Mouse (Mus musculus) hindbrain, embryonic 11.5 days (tissue): Measurements from ENCODE around the gene Mdfic. TPM values are rescaled to one million over a fixed set of nuclear protein-coding genes. Genes with fewer than 3 reads are reported as not detected.
"Not testable (repeated sequence)": the region's sequence is repeated elsewhere in the genome, so short reads cannot be mapped to it uniquely, and the experiment has no call there.

Experiments used
- ATAC-seq: fragments of 200-750 bp; cut with Nextera tagmentation; 2 replicates; pipeline ENCODE4 v1.8.0; 2017; ENCODE audit warnings: mild to moderate bottlenecking, moderate TSS enrichment, moderate library complexity; ENCODE audit not compliant: low FRiP score
- DNase-seq: peaks from one replicate; pipeline ENCODE4 v3.0.0-alpha.2; 2015; ENCODE audit warnings: low spot score
- H3K27ac ChIP-seq: fragments of 300-500 bp; sonication (generic); 2 replicates; pipeline ENCODE4 v1.5.1; 2014; ENCODE audit warnings: mild to moderate bottlenecking, low read depth, low read length
- H3K27me3 ChIP-seq: fragments of 300-500 bp; sonication (generic); 2 replicates; pipeline ENCODE4 v1.6.1; 2014; ENCODE audit warnings: mild to moderate bottlenecking, low read length, moderate library complexity, mixed read lengths; ENCODE audit not compliant: control insufficient read depth, insufficient read depth
- H3K36me3 ChIP-seq: fragments of 300-500 bp; sonication (generic); 2 replicates; pipeline ENCODE4 v1.6.1; 2014; ENCODE audit warnings: mild to moderate bottlenecking, low read length, moderate library complexity, mixed read lengths; ENCODE audit not compliant: control insufficient read depth, insufficient read depth
- H3K4me1 ChIP-seq: fragments of 300-500 bp; sonication (generic); replicated peaks from 2 replicates; pipeline ENCODE4 v1.6.1; 2014; ENCODE audit warnings: low read length, mixed read lengths; ENCODE audit not compliant: control insufficient read depth, insufficient read depth
- H3K4me2 ChIP-seq: fragments of 300-500 bp; sonication (generic); replicated peaks from 2 replicates; pipeline ENCODE4 v1.6.1; 2014; ENCODE audit warnings: mild to moderate bottlenecking, low read depth, low read length
- H3K4me3 ChIP-seq: fragments of 300-500 bp; sonication (generic); 2 replicates; pipeline ENCODE4 v1.5.1; 2014; ENCODE audit warnings: low read depth, low read length
- H3K9ac ChIP-seq: fragments of 300-500 bp; sonication (generic); 2 replicates; pipeline ENCODE4 v1.6.1; 2014; ENCODE audit warnings: low read depth, low read length
- H3K9me3 ChIP-seq: fragments of 300-500 bp; sonication (generic); 2 replicates; pipeline ENCODE4 v1.6.1; 2016; ENCODE audit warnings: low read length; ENCODE audit not compliant: control insufficient read depth
- WGBS: fragments of 180-500 bp; shearing (Covaris S2); extraction: QIAGEN DNeasy Blood & Tissue Kit; methylation state at CpG from one replicate; pipeline ENCODE4 v1.1.7; 2014; 5-methylcytosine and 5-hydroxymethylcytosine counted together
- polyA plus RNA-seq: library from polyadenylated mRNA; unstranded; fragments of >200 nt; fragmentation: Nextera tagmentation; extraction: Ambion mirVana; gene quantifications from 2 replicates; pipeline ENCODE4 v1.2.1, GENCODE M21; 2014

The Mdfic gene
- 4.8 and 5.4 TPM in 2 replicates for polyA plus RNA-seq

- H3K9ac ChIP-seq: peak within 1 kb of the TSS; percentile 55
- no peaks in the 10 kb centered on the region for H3K9me3 ChIP-seq
- ATAC-seq: peak; percentile 48
- H3K27me3 ChIP-seq: no peaks in the 10 kb centered on the region
- WGBS: under 1% methylated on average over 16 of the region's 16 CpGs
- no peaks in the 10 kb centered on the region for H3K4me1 ChIP-seq
- H3K27ac ChIP-seq: no peak within 1 kb of the TSS
- DNase-seq: no peak
- peak within 1 kb of the TSS; percentile 85 for H3K4me2 ChIP-seq
- no peaks in the 10 kb centered on the region for H3K36me3 ChIP-seq
- H3K4me3 ChIP-seq: peak within 1 kb of the TSS; percentile 49
Measured at GRCm38 (mm10) chr6:15720461-15720817, at the start of gene Mdfic. Gene Mdfic, plus strand, starts transcription at chr6:15720661.

- H3K9ac ChIP-seq: no peak overlapping the region
- H3K27ac ChIP-seq: no peak overlapping the region
- no peak overlapping the region for H3K4me2 ChIP-seq
- H3K4me3 ChIP-seq: no peak overlapping the region
- no peaks in the 10 kb centered on the region for H3K36me3 ChIP-seq
- no peaks in the 10 kb centered on the region for H3K9me3 ChIP-seq
- H3K27me3 ChIP-seq: no peaks in the 10 kb centered on the region
- H3K4me1 ChIP-seq: no peaks in the 10 kb centered on the region
- DNase-seq (no peak), ATAC-seq (no peak)
Measured at GRCm38 (mm10) chr6:15671364-15671763, 49.1 kb upstream of the Mdfic start.

- H3K9me3 ChIP-seq: no peaks in the 10 kb centered on the region
- DNase-seq (no peak), ATAC-seq (no peak)
- WGBS: 94% methylated on average over 4 of the region's 4 CpGs
- no peak overlapping the region for H3K27ac ChIP-seq
- H3K27me3 ChIP-seq: no peaks in the 10 kb centered on the region
- no peak overlapping the region for H3K9ac ChIP-seq
- H3K4me1 ChIP-seq: no peaks in the 10 kb centered on the region
- no peak overlapping the region for H3K4me3 ChIP-seq
- no peaks in the 10 kb centered on the region for H3K36me3 ChIP-seq
- H3K4me2 ChIP-seq: no peak overlapping the region
Measured at GRCm38 (mm10) chr6:15710080-15710479, 10.4 kb upstream of the Mdfic start.

- 77% methylated on average over 7 of the region's 7 CpGs for WGBS
- Histone ChIP-seq H3K27ac (no peak overlapping the region), H3K4me2 (no peak overlapping the region), H3K9ac (no peak overlapping the region), H3K27me3 (no peaks in the 10 kb centered on the region), H3K4me3 (no peak overlapping the region), H3K4me1 (no peaks in the 10 kb centered on the region), H3K36me3 (no peaks in the 10 kb centered on the region), H3K9me3 (no peaks in the 10 kb centered on the region)
- no peak for ATAC-seq
- no peak for DNase-seq
Measured at GRCm38 (mm10) chr6:15710706-15711105, 9.8 kb upstream of the Mdfic start.

- Histone ChIP-seq H3K27me3 (no peaks in the 10 kb centered on the region), H3K27ac (no peak overlapping the region), H3K9me3 (no peaks in the 10 kb centered on the region), H3K4me3 (no peak overlapping the region), H3K36me3 (no peaks in the 10 kb centered on the region), H3K4me2 (no peak overlapping the region), H3K4me1 (no peaks in the 10 kb centered on the region), H3K9ac (no peak overlapping the region)
- ATAC-seq (no peak), DNase-seq (no peak)
- 30% methylated on average over 2 of the region's 2 CpGs for WGBS
Measured at GRCm38 (mm10) chr6:15712860-15713385, 7.5 kb upstream of the Mdfic start.

GRCm38 (mm10) chr6:15714036-15714435, 6.4 kb upstream of the Mdfic start:
- H3K9ac ChIP-seq, ATAC-seq, H3K4me1 ChIP-seq, H3K9me3 ChIP-seq, H3K4me3 ChIP-seq, DNase-seq, H3K36me3 ChIP-seq, H3K4me2 ChIP-seq, H3K27ac ChIP-seq, H3K27me3 ChIP-seq: not testable (repeated sequence)
- 56% methylated on average over 1 of the region's 1 CpGs for WGBS

- Histone ChIP-seq H3K9ac (no peak overlapping the region), H3K27me3 (no peaks in the 10 kb centered on the region), H3K9me3 (no peaks in the 10 kb centered on the region), H3K27ac (no peak overlapping the region), H3K4me2 (no peak overlapping the region), H3K36me3 (no peaks in the 10 kb centered on the region), H3K4me1 (no peaks in the 10 kb centered on the region), H3K4me3 (no peak overlapping the region)
- ATAC-seq (no peak), DNase-seq (no peak)
- WGBS: 76% methylated on average over 2 of the region's 2 CpGs
Measured at GRCm38 (mm10) chr6:15714996-15715844, 5.2 kb upstream of the Mdfic start.

GRCm38 (mm10) chr6:15719919-15720318, 542 bp upstream of the Mdfic start:
- ATAC-seq (no peak), DNase-seq (no peak)
- 66% methylated on average over 6 of the region's 6 CpGs for WGBS
- H3K4me2 ChIP-seq: no peak overlapping the region
- no peaks in the 10 kb centered on the region for H3K27me3 ChIP-seq
- no peaks in the 10 kb centered on the region for H3K9me3 ChIP-seq
- no peak overlapping the region for H3K4me3 ChIP-seq
- no peak overlapping the region for H3K27ac ChIP-seq
- no peaks in the 10 kb centered on the region for H3K4me1 ChIP-seq
- no peak overlapping the region for H3K9ac ChIP-seq
- no peaks in the 10 kb centered on the region for H3K36me3 ChIP-seq
